Mouse (Mus musculus): ENCODE results near the gene Olfr1424. TPM values are rescaled to one million over a fixed set of nuclear protein-coding genes. Genes with fewer than 3 reads are reported as not detected.
"Not testable (repeated sequence)": the region's sequence is repeated elsewhere in the genome, so short reads cannot be mapped to it uniquely, and the experiment has no call there.

The Olfr1424 gene
- polyA plus RNA-seq (2015; fragmentation: Nextera tagmentation; extraction: Ambion mirVana), result not detected in 2 replicates

DNA sequence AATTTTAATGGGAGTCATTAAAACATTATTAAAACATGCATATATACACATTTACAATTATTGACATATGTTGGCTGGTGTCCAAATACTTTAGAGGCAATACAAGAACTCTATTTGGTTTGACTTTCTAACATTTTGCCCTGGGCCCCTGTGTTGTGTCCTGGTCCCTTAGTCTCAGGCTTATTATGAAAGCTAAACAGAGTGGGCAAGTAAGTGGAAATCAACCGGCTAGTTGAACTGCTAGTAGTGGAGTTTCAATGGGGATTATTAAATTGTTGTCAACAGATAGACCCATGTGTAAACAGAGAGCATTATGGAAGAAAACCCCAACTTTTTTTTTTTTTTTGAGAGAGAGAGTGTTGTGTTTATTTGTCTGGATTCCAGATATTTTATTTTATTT is at the start of gene Olfr1424:
TSS of gene Olfr1424 (minus strand) at position 101 of the 400 bp plus-strand sequence.
- H3K27me3 ChIP-seq; H3K27ac ChIP-seq (replicated peaks); H3K4me3 ChIP-seq; ATAC-seq (ENCODE audit: low FRiP score, low read depth); H3K9me3 ChIP-seq; H3K4me2 ChIP-seq; H3K36me3 ChIP-seq; H3K4me1 ChIP-seq (replicated peaks); H3K9ac ChIP-seq: not testable (repeated sequence)
- WGBS, result 94% methylated on average over 1 of the region's 1 CpGs

DNA sequence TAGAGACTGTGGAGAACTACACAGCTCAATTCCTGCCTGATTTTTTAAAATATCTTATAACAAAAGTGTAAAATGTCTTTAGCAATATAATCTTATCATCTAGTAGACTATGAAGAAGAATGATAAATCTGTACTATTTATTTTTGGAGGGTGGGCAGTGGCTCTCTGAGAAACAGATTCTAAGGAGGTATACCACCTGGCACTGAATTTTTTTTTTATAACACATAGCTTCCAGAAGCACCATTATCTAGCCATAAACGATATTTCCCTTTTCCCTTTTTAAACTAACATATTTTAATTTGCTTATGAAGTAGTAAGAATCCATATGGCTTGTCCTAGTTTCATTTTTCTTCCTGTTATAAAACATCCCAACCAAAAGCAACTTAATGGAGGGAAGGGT is 42.1 kb upstream of the Olfr1424 start:
- Histone ChIP-seq H3K4me3 (no peak overlapping the region), H3K9ac (no peak overlapping the region), H3K27me3 (no peaks in the 10 kb centered on the region), H3K4me1 (replicated peaks) (no peaks in the 10 kb centered on the region), H3K27ac (replicated peaks) (no peak overlapping the region), H3K36me3 (no peaks in the 10 kb centered on the region), H3K4me2 (no peak overlapping the region), H3K9me3 (no peaks in the 10 kb centered on the region)
- no peak for ATAC-seq (ENCODE audit: low FRiP score, low read depth)
- 66% methylated on average over 1 of the region's 1 CpGs for WGBS

DNA sequence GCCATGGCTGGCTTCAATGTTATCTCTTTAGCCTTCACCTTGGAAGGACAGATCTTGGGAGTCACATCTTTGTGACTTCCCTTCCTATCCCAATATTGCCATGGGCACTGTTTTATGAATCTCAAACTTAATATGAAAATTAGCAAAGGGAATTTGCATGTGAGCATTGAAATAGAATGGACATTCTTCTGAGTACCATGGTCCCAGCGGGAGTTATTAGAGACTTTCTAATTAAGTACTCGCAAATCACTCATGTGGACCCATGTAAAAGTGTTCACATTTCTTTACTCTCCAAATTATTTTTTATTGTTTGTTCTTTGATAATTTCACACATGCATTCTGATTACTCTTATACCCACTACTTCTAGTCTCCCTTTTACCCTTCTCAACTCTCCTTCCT is 40.8 kb upstream of the Olfr1424 start, which contains the start of gene Olfr1427:
TSS of gene Olfr1427 (minus strand) at position 101 of the 400 bp plus-strand sequence.
- Histone ChIP-seq H3K9me3 (no peaks in the 10 kb centered on the region), H3K9ac (no peak within 1 kb of the TSS), H3K27ac (replicated peaks) (no peak within 1 kb of the TSS), H3K4me3 (no peak within 1 kb of the TSS), H3K4me1 (replicated peaks) (no peaks in the 10 kb centered on the region), H3K27me3 (no peaks in the 10 kb centered on the region), H3K36me3 (no peaks in the 10 kb centered on the region), H3K4me2 (no peak within 1 kb of the TSS)
- no peak for ATAC-seq (ENCODE audit: low FRiP score, low read depth)
- WGBS, result 98% methylated on average over 2 of the region's 2 CpGs

DNA sequence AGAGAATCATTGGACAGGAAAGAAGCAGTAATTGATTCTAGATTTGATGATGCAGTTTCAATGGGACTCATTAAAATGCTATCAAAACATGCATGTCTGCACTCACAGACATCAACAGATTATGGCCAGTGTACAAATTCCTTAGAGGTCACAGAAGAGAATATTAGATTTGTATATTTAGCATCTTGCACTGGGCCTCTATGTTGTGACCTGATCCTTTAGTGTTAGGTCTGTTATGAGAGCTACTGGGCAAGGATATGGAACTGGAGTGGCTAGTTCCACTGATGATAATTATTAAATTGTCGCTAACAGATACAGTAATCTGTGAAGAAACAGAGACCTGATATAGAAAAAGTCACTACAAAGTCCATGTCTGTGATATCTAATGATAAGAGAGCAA is 29.4 kb upstream of the Olfr1424 start, which contains the start of gene Olfr1426:
TSS of gene Olfr1426 (minus strand) at position 101 of the 400 bp plus-strand sequence.
- Histone ChIP-seq H3K4me1 (replicated peaks) (no peaks in the 10 kb centered on the region), H3K27ac (replicated peaks) (no peak within 1 kb of the TSS), H3K9me3 (no peaks in the 10 kb centered on the region), H3K36me3 (no peaks in the 10 kb centered on the region), H3K9ac (no peak within 1 kb of the TSS), H3K4me3 (no peak within 1 kb of the TSS), H3K4me2 (no peak within 1 kb of the TSS), H3K27me3 (no peaks in the 10 kb centered on the region)
- 77% methylated on average over 1 of the region's 1 CpGs for WGBS
- ATAC-seq (ENCODE audit: low FRiP score, low read depth), result no peak

DNA sequence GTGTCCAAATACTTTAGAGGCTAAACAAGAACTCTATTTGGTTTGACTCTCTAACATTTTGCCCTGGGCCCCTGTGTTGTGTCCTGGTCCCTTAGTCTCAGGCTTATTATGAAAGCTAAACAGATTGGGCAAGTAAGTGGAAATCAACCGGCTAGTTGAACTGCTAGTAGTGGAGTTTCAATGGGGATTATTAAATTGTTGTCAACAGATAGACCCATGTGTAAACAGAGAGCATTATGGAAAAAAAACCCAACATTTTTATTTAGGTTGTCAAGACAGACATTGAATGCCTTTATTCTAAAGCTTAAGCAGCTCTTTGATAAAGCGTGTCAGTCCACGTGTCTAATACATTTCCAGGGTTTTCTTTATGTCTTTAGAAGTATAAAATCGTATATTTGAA is 15.1 kb upstream of the Olfr1424 start, which contains the start of gene Olfr1425:
TSS of gene Olfr1425 (minus strand) at position 101 of the 400 bp plus-strand sequence.
- 87% methylated on average over 4 of the region's 4 CpGs for WGBS
- H3K4me1 ChIP-seq (replicated peaks); H3K36me3 ChIP-seq; H3K27me3 ChIP-seq; H3K9ac ChIP-seq; H3K4me3 ChIP-seq; H3K4me2 ChIP-seq; ATAC-seq (ENCODE audit: low FRiP score, low read depth); H3K27ac ChIP-seq (replicated peaks); H3K9me3 ChIP-seq: not testable (repeated sequence)

DNA sequence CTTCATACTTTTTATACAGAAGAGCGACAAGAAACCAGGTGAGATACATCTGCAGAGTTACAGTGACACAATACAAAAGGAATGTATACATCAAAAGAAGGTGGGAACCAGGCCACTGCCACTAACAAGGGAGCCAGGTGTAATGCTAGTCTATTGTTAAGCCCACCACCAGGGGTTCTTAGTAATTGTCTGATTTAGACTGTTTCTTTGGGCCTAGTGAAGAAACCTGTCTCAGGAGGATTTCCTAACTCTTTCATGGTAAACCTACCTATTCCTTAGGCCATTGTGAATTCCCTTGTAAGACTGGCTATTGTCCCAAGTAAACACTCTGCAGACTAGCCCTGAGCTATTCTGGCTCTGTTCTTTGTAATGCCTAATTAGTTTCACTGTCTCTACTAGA is 7.1 kb upstream of the Olfr1424 start:
- H3K4me3 ChIP-seq; H3K4me2 ChIP-seq; H3K27ac ChIP-seq (replicated peaks); H3K4me1 ChIP-seq (replicated peaks); H3K36me3 ChIP-seq; H3K27me3 ChIP-seq; H3K9ac ChIP-seq; ATAC-seq (ENCODE audit: low FRiP score, low read depth); H3K9me3 ChIP-seq: not testable (repeated sequence)
- WGBS, result 81% methylated on average over 1 of the region's 1 CpGs

DNA sequence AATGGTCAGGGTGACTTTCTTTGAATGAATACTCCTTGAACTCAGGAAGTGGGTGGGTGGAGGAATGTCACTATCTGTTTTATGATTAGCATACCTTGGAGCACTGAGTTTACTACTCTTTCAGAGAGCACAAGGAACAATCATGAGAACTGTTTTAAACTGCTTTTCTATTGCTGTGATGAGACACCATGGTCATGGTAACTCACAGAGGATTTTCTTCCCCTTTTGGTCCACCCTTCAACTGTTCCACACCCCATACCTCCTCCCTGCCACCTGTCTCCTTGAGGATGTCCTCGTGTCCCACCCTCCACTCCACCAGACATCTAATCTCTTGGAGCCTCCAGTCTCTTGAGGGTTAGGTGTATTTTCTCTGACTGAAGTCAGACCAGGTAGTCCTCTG is 5.3 kb upstream of the Olfr1424 start:
- WGBS, result 75% methylated on average over 1 of the region's 1 CpGs
- H3K4me2 ChIP-seq, H3K9ac ChIP-seq: not testable (repeated sequence)

DNA sequence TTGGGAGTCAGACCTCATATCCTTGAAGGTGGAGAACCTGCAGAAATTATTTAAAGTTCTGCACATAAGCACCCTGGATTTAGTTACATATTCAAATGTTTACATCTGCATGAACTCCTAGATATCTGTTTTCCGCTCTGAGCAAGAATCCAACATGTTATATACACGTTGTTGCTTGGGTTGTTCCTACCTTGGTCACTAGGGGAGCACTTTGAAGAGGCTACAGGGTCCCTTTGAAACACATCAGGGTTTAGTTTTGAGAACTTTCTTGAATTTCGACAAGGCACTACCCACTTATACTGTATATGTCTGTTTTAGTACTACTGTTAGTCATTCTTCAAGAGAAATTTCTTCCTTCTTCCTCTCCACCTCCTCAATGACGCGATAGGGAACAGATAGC is 19.3 kb downstream of the Olfr1424 start:
- ATAC-seq (ENCODE audit: low FRiP score, low read depth), result no peak
- no peak overlapping the region for H3K4me2 ChIP-seq

More for the DNA sequence above, 5.3 kb upstream of the Olfr1424 start:
- not testable (repeated sequence) for H3K27me3 ChIP-seq; ATAC-seq (ENCODE audit: low FRiP score, low read depth); H3K9me3 ChIP-seq; H3K4me3 ChIP-seq; H3K27ac ChIP-seq (replicated peaks); H3K4me1 ChIP-seq (replicated peaks); H3K36me3 ChIP-seq

DNA sequence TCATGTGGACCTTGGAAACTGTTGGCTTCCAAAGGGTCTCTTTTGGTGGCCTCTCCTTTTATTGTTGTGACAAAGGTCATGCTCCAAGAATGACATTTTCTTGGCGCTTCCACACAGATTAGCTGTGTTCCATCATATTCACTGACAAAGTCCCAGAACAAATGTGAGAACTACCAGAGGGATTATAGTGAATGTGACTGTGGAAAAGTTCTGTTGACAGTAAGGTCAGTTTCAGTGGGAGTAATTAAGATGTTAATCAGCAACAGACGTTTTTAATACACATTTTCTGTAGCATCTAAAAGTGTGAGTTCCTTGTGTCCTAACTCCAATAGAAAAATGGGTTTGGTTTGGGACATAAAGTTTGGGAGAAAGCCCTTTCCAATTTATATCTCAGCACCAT is 21.3 kb downstream of the Olfr1424 start, which contains the start of gene Olfr1423:
TSS of gene Olfr1423 (minus strand) at position 101 of the 400 bp plus-strand sequence.
- H3K27ac ChIP-seq (replicated peaks), result no peak within 1 kb of the TSS
- ATAC-seq (ENCODE audit: low FRiP score, low read depth), result no peak
- WGBS, result 64% methylated on average over 2 of the region's 2 CpGs
- no peak within 1 kb of the TSS for H3K4me3 ChIP-seq
- H3K36me3 ChIP-seq, result no peaks in the 10 kb centered on the region
- H3K4me2 ChIP-seq, result no peak within 1 kb of the TSS
- H3K4me1 ChIP-seq (replicated peaks), result no peaks in the 10 kb centered on the region
- H3K9me3 ChIP-seq, result no peaks in the 10 kb centered on the region
- H3K9ac ChIP-seq, result no peak within 1 kb of the TSS
- no peaks in the 10 kb centered on the region for H3K27me3 ChIP-seq

More for the DNA sequence above, 19.3 kb downstream of the Olfr1424 start:
- no peak overlapping the region for H3K27ac ChIP-seq (replicated peaks)
- H3K4me3 ChIP-seq, result no peak overlapping the region
- no peaks in the 10 kb centered on the region for H3K27me3 ChIP-seq
- no peak overlapping the region for H3K9ac ChIP-seq
- H3K4me1 ChIP-seq (replicated peaks), result no peaks in the 10 kb centered on the region
- H3K36me3 ChIP-seq, result no peaks in the 10 kb centered on the region
- WGBS, result 93% methylated on average over 5 of the region's 5 CpGs
- H3K9me3 ChIP-seq, result no peaks in the 10 kb centered on the region

DNA sequence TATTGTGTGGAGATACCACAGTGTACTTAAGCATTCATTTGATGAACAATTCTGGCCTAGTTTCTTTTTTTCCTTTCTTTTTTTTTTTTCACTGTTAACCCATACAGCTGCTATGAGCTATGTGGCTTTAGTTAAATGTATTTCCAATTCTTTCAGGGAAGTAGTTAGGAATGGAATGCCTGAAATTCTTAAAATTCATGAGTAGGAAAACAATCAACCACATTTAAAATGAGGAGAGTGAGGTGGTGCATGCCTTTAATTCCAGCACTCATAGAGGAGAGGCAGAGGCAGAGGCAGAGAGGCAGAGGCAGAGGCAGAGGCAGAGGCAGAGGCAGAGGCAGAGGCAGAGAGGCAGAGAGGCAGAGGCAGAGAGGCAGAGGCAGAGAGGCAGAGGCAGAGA is 24.8 kb downstream of the Olfr1424 start:
- Histone ChIP-seq H3K36me3 (no peaks in the 10 kb centered on the region), H3K27me3 (no peaks in the 10 kb centered on the region), H3K4me3 (no peak overlapping the region), H3K4me2 (no peak overlapping the region), H3K4me1 (replicated peaks) (no peaks in the 10 kb centered on the region), H3K27ac (replicated peaks) (no peak overlapping the region), H3K9me3 (no peaks in the 10 kb centered on the region), H3K9ac (no peak overlapping the region)
- no peak for ATAC-seq (ENCODE audit: low FRiP score, low read depth)

DNA sequence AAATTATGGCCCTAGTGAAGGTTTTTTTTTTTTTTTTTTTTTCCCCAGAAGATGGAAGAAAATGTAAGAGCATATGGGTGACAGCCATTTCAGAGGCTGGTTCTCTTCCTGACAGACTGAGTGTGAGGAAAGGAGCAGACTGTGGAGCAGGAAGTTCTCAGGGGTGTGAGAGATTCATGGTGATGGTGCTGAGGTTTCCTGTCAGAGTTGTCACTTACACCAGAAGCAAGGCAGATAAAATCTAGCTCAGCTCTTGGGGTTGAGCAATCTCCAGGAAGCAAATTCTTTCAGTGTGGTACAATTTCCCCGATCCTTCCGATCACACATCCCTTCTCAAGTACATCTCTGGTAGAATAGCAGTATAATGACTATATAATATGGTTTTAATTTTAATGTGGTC is 35.9 kb downstream of the Olfr1424 start:
- no peak overlapping the region for H3K9ac ChIP-seq
- no peak overlapping the region for H3K4me2 ChIP-seq
- 93% methylated on average over 2 of the region's 2 CpGs for WGBS
- H3K4me3 ChIP-seq, result no peak overlapping the region
- no peaks in the 10 kb centered on the region for H3K4me1 ChIP-seq (replicated peaks)
- H3K27ac ChIP-seq (replicated peaks), result no peak overlapping the region
- no peaks in the 10 kb centered on the region for H3K27me3 ChIP-seq
- no peaks in the 10 kb centered on the region for H3K36me3 ChIP-seq
- no peak for ATAC-seq (ENCODE audit: low FRiP score, low read depth)
- no peaks in the 10 kb centered on the region for H3K9me3 ChIP-seq

DNA sequence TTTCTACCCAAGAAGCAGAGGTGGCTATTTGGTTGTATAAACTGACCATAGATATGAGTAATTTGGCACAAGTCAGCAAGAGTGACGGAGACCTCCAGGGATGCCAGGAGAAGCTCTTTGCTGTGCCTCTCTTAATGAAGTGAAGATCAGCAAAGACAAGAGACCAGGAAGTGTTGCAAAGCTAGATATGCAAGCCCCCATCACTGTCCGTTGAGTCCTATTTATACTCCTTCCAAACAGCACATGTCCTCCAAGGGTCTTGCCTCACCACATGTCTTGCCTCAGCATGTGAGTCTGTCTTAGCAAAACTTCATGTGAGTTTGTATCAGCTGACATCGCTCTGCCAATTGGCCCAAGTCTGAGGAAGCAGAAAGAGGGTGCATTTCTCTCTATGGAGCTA is 37.1 kb downstream of the Olfr1424 start:
- no peak for ATAC-seq (ENCODE audit: low FRiP score, low read depth)
- no peaks in the 10 kb centered on the region for H3K4me1 ChIP-seq (replicated peaks)
- no peaks in the 10 kb centered on the region for H3K27me3 ChIP-seq
- no peak overlapping the region for H3K4me2 ChIP-seq
- H3K9me3 ChIP-seq, result no peaks in the 10 kb centered on the region
- no peak overlapping the region for H3K9ac ChIP-seq
- no peaks in the 10 kb centered on the region for H3K36me3 ChIP-seq
- 94% methylated on average over 3 of the region's 3 CpGs for WGBS
- H3K4me3 ChIP-seq, result no peak overlapping the region
- no peak overlapping the region for H3K27ac ChIP-seq (replicated peaks)

DNA sequence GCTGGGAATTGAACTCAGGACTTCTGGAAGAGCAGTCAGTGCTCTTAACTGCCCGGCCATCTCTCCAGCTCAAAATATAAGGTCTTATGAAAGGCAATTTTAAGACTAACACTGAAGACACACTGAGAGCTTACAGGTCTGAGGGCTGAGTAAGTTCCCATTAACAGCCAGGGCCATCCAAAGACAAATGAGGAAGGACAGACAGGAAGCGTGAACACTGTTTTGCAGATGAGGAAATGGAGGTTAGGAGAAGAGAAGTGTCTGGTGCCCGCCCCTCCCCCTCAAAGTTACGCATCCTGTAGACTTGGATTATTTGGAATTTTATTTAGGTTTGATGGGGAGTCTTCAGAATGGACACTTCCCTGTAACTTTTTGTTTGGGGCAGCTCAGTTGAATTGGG is 38.3 kb downstream of the Olfr1424 start:
- WGBS, result 86% methylated on average over 4 of the region's 4 CpGs

More for the DNA sequence above, 38.3 kb downstream of the Olfr1424 start:
- H3K4me1 ChIP-seq (replicated peaks), result no peaks in the 10 kb centered on the region
- H3K27me3 ChIP-seq, result no peaks in the 10 kb centered on the region
- no peak for ATAC-seq (ENCODE audit: low FRiP score, low read depth)
- no peaks in the 10 kb centered on the region for H3K36me3 ChIP-seq
- H3K9me3 ChIP-seq, result no peaks in the 10 kb centered on the region
- H3K27ac ChIP-seq (replicated peaks), result no peak overlapping the region
- H3K4me3 ChIP-seq, result no peak overlapping the region
- H3K9ac ChIP-seq, result no peak overlapping the region
- H3K4me2 ChIP-seq, result no peak overlapping the region
